Mouse (Mus musculus) right cerebral cortex, adult 18-20 months (tissue): Measurements from ENCODE around the gene Aldoart1.

Experiments used
- DNase-seq: peaks from one replicate; pipeline ENCODE4 v3.0.0; 2022; ENCODE audit warnings: mixed read lengths

Gene Aldoart1

GRCm38 (mm10) chr4:72852534-72852933 is at the start of gene Aldoart1:
TSS of gene Aldoart1 (minus strand) at chr4:72852634.
- DNase-seq = no peak

GRCm38 (mm10) chr4:72901566-72901965 is 49.1 kb upstream of the Aldoart1 start:
- DNase-seq = no peak

DNA sequence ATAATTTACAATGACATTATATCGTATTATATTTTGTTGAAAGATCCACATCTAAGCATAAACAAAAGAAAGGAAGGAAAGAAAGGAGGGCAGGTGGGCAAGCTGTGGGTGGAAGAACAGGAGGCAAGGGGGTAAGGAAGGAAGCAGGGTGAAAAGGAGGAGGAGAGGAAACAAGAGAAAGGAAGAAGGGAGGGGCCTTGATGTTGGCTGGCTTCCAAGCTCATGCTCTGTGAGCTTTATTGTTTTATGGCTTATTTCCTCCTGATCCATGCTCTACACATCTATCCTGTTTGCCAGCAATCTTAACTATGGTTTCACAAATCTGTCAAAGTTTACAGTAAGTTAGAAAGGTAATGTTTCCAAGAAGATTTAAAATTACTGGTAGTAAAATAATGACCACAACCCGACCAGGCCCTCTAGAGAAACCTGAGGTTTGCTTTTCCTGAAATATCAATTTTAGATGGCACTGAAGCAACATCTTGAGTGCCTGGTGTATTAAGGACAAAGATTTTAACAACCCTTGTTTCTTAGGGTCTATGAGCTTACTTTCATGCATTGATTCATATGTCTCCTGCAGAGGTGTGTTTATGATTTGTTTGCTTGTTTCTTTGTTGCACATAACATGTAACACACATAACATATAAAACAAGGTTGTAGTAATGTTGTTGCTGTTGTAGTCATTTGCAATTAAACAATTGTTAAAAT is 13.1 kb upstream of the Aldoart1 start:
- DNase-seq = no peak

- DNase-seq = no peak
Measured at GRCm38 (mm10) chr4:72844276-72844675, 8.2 kb downstream of the Aldoart1 start.

DNA sequence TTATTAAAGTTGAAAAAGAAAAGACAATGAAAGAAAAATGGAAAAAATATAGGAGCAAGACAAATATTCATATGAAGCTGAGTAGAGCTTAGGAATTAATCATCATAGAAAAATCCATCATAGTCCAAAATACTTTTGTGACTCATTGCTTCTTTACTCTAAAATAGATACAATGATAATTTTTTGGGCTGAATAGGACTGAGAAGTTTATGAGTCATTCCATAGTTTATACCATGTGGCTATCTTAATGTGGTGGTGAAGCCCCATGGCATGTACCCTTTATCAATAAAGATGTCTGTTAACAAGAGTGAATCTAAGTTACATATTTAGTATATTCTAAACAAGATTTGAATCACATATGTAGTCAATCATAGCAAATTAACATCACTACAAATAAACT is 9.4 kb downstream of the Aldoart1 start:
- DNase-seq = no peak

- no peak for DNase-seq
Measured at GRCm38 (mm10) chr4:72836430-72836829, 16.0 kb downstream of the Aldoart1 start.

GRCm38 (mm10) chr4:72835400-72835799 is 17.0 kb downstream of the Aldoart1 start:
- DNase-seq = no peak

DNA sequence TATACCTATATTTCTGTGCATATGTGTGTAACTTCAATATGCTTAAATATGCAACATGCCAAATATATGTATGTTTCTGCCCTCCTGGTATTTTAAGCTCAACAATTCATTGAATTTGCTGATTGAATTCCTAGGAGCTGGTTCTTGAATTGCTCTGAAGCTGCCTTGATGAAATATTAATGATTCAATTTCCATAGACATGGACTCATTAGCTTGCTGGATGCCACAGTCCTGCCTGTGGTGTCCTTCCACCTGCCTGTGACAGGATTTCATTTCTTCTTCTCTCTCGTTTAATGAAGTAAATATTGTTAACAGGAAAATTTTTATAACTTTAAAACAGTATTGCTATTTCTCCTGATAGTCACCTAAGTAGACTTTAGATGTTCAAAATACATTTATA is 51.6 kb downstream of the Aldoart1 start:
- no peak for DNase-seq
